Mouse (Mus musculus): ENCODE measurements around the gene Ddx3y. TPM values are rescaled to one million over a fixed set of nuclear protein-coding genes. Genes with fewer than 3 reads are reported as not detected.

The Ddx3y gene
- polyA plus RNA-seq (2016; fragmentation: Nextera tagmentation; extraction: Ambion mirVana): 12.2 and 15.4 TPM in 2 replicates

- H3K9me3 ChIP-seq (replicated peaks): no peaks in the 10 kb centered on the region
- peak within 1 kb of the TSS; percentile 63 for H3K9ac ChIP-seq
- H3K4me2 ChIP-seq: peak within 1 kb of the TSS; percentile 37
- peak; percentile 98 for ATAC-seq
- no peaks in the 10 kb centered on the region for H3K36me3 ChIP-seq
- WGBS (ENCODE audit: insufficient replicate concordance): 5% methylated on average over 31 of the region's 31 CpGs
- peak within 1 kb of the TSS; percentile 85 for H3K27ac ChIP-seq
- H3K4me3 ChIP-seq: peak within 1 kb of the TSS; percentile 59
- no peaks in the 10 kb centered on the region for H3K27me3 ChIP-seq (replicated peaks)
- no peaks in the 10 kb centered on the region for H3K4me1 ChIP-seq
Observed at GRCm38 (mm10) chrY:1286171-1286795, at the start of gene Ddx3y. Ddx3y (minus strand) TSS chrY:1286629.

- no peak overlapping the region for H3K27ac ChIP-seq
- no peak overlapping the region for H3K4me2 ChIP-seq
- H3K4me3 ChIP-seq: no peak overlapping the region
- no peak for ATAC-seq
- no peaks in the 10 kb centered on the region for H3K4me1 ChIP-seq
- H3K9me3 ChIP-seq (replicated peaks): no peaks in the 10 kb centered on the region
- H3K36me3 ChIP-seq: no peaks in the 10 kb centered on the region
- no peaks in the 10 kb centered on the region for H3K27me3 ChIP-seq (replicated peaks)
- no peak overlapping the region for H3K9ac ChIP-seq
Observed at GRCm38 (mm10) chrY:1293708-1294107, 7.3 kb upstream of the Ddx3y start.

- peak; percentile 77 for ATAC-seq
- H3K4me1 ChIP-seq: no peaks in the 10 kb centered on the region
- H3K27ac ChIP-seq: peak overlapping the region; percentile 85
- H3K27me3 ChIP-seq (replicated peaks): no peaks in the 10 kb centered on the region
- no peaks in the 10 kb centered on the region for H3K36me3 ChIP-seq
- H3K4me2 ChIP-seq: peak overlapping the region; percentile 37
- no peaks in the 10 kb centered on the region for H3K9me3 ChIP-seq (replicated peaks)
- H3K9ac ChIP-seq: peak overlapping the region; percentile 63
- WGBS (ENCODE audit: insufficient replicate concordance): 5% methylated on average over 12 of the region's 12 CpGs
- peak overlapping the region; percentile 59 for H3K4me3 ChIP-seq
Observed at GRCm38 (mm10) chrY:1285735-1286134, 694 bp downstream of the Ddx3y start.

- ATAC-seq: no peak
- 40% methylated on average over 6 of the region's 6 CpGs for WGBS (ENCODE audit: insufficient replicate concordance)
- Histone ChIP-seq H3K9me3 (replicated peaks) (no peaks in the 10 kb centered on the region), H3K4me3 (peak overlapping the region; percentile 60; the same call in 1 of the 2 replicates), H3K4me2 (peak overlapping the region; percentile 25), H3K4me1 (no peaks in the 10 kb centered on the region), H3K27me3 (replicated peaks) (no peaks in the 10 kb centered on the region), H3K27ac (no peak overlapping the region), H3K36me3 (no peaks in the 10 kb centered on the region), H3K9ac (no peak overlapping the region)
Observed at GRCm38 (mm10) chrY:1246117-1246516, 40.3 kb downstream of the Ddx3y start.

- under 1% methylated on average over 21 of the region's 21 CpGs for WGBS (ENCODE audit: insufficient replicate concordance)
- H3K27ac ChIP-seq: peak within 1 kb of the TSS; percentile 65
- no peaks in the 10 kb centered on the region for H3K27me3 ChIP-seq (replicated peaks)
- H3K4me1 ChIP-seq: no peaks in the 10 kb centered on the region
- no peaks in the 10 kb centered on the region for H3K9me3 ChIP-seq (replicated peaks)
- no peaks in the 10 kb centered on the region for H3K36me3 ChIP-seq
- H3K4me2 ChIP-seq: peak within 1 kb of the TSS; percentile 49
- peak; percentile 99 for ATAC-seq
- H3K4me3 ChIP-seq: peak within 1 kb of the TSS; percentile 60
- H3K9ac ChIP-seq: peak within 1 kb of the TSS; percentile 67
Observed at GRCm38 (mm10) chrY:1245426-1245863, 41.0 kb downstream of the Ddx3y start, which contains the start of gene Uty. Uty (minus strand) TSS chrY:1245759.

GRCm38 (mm10) chrY:1244940-1245339, 41.5 kb downstream of the Ddx3y start:
- Histone ChIP-seq H3K4me2 (peak overlapping the region; percentile 49), H3K27me3 (replicated peaks) (no peaks in the 10 kb centered on the region), H3K9ac (peak overlapping the region; percentile 67), H3K27ac (peak overlapping the region; percentile 65), H3K9me3 (replicated peaks) (no peaks in the 10 kb centered on the region), H3K36me3 (no peaks in the 10 kb centered on the region), H3K4me3 (peak overlapping the region; percentile 60), H3K4me1 (no peaks in the 10 kb centered on the region)
- WGBS (ENCODE audit: insufficient replicate concordance): 0% methylated on average over 9 of the region's 9 CpGs
- no peak for ATAC-seq

- WGBS (ENCODE audit: insufficient replicate concordance): 41% methylated on average over 5 of the region's 5 CpGs
- no peak for ATAC-seq
- no peak overlapping the region for H3K27ac ChIP-seq
Observed at GRCm38 (mm10) chrY:1244421-1244820, 42.0 kb downstream of the Ddx3y start.

GRCm38 (mm10) chrY:1220001-1220400, 66.4 kb downstream of the Ddx3y start:
- Histone ChIP-seq H3K27ac (no peak overlapping the region), H3K4me2 (no peak overlapping the region), H3K9ac (no peak overlapping the region), H3K4me1 (no peaks in the 10 kb centered on the region), H3K4me3 (no peak overlapping the region), H3K9me3 (replicated peaks) (no peaks in the 10 kb centered on the region), H3K27me3 (replicated peaks) (no peaks in the 10 kb centered on the region), H3K36me3 (no peaks in the 10 kb centered on the region)
- no peak for ATAC-seq
- 62% methylated on average over 7 of the region's 7 CpGs for WGBS (ENCODE audit: insufficient replicate concordance)

More at GRCm38 (mm10) chrY:1244421-1244820, 42.0 kb downstream of the Ddx3y start:
- Histone ChIP-seq H3K27me3 (replicated peaks) (no peaks in the 10 kb centered on the region), H3K4me2 (peak overlapping the region; percentile 49), H3K4me1 (no peaks in the 10 kb centered on the region), H3K9ac (no peak overlapping the region; the same call in 1 of the 2 replicates), H3K9me3 (replicated peaks) (no peaks in the 10 kb centered on the region), H3K4me3 (peak overlapping the region; percentile 60), H3K36me3 (no peaks in the 10 kb centered on the region)

Other genes with a start within 250 kb of the Ddx3y start
- gene Uty, start 40.9 kb downstream of the Ddx3y start, polyA plus RNA-seq (2016; fragmentation: Nextera tagmentation; extraction: Ambion mirVana): 6.9 and 8.4 TPM in 2 replicates
- not detected in 2 replicates for gene Usp9y, start 173.2 kb upstream of the Ddx3y start, polyA plus RNA-seq (2016; fragmentation: Nextera tagmentation; extraction: Ambion mirVana)

All from liver, embryonic 12.5 days (tissue).